Mouse (Mus musculus): ENCODE measurements around the gene Otud5. TPM values are rescaled to one million over a fixed set of nuclear protein-coding genes. Genes with fewer than 3 reads are reported as not detected.

The Otud5 gene
- polyA plus RNA-seq, 1 experiment from 2014 or later = 22.2 TPM

- Histone ChIP-seq H3K27ac (ENCODE audit: low read depth) (no peak overlapping the region), H3K4me2 (ENCODE audit: low read depth, low read length) (no peak overlapping the region), H3K4me3 (ENCODE audit: low read depth, low read length) (no peak overlapping the region), H3K4me1 (ENCODE audit: insufficient read depth) (0 out of 2 replicates have a peak, but pooled peaks cover 5% of the 10 kb centered on the region), H3K9me3 (ENCODE audit: low read length) (no peaks in the 10 kb centered on the region), H3K36me3 (replicated peaks; ENCODE audit: insufficient read depth, low read length) (peaks cover 37% of the 10 kb centered on the region), H3K9ac (replicated peaks) (no peak overlapping the region), H3K27me3 (ENCODE audit: insufficient read depth, low read length) (no peaks in the 10 kb centered on the region)
- ATAC-seq = no peak
- no peak for DNase-seq
- no peak for TF ChIP-seq EP300 (IDR thresholded peaks at IDR 0.05; ENCODE audit: low read depth)
- no peak for TF ChIP-seq CTCF (IDR thresholded peaks at IDR 0.05; ENCODE audit: low read depth)
- 54% methylated on average over 2 of the region's 2 CpGs for WGBS (ENCODE audit: insufficient replicate concordance)
Observed at GRCm38 (mm10) chrX:7868506-7868905, 27.3 kb downstream of the Otud5 start.

GRCm38 (mm10) chrX:7869826-7870225 is 28.7 kb downstream of the Otud5 start:
- 63% methylated on average over 3 of the region's 3 CpGs for WGBS (ENCODE audit: insufficient replicate concordance)
- peaks cover 47% of the 10 kb centered on the region for H3K36me3 ChIP-seq (replicated peaks; ENCODE audit: insufficient read depth, low read length)
- no peak overlapping the region for H3K4me2 ChIP-seq (ENCODE audit: low read depth, low read length)
- 0 out of 2 replicates have a peak, but pooled peaks cover 5% of the 10 kb centered on the region for H3K4me1 ChIP-seq (ENCODE audit: insufficient read depth)
- no peak overlapping the region for H3K9ac ChIP-seq (replicated peaks)
- no peak overlapping the region for H3K27ac ChIP-seq (ENCODE audit: low read depth)
- H3K4me3 ChIP-seq (ENCODE audit: low read depth, low read length) = no peak overlapping the region
- no peaks in the 10 kb centered on the region for H3K27me3 ChIP-seq (ENCODE audit: insufficient read depth, low read length)
- ATAC-seq = no peak
- no peak for DNase-seq
- no peaks in the 10 kb centered on the region for H3K9me3 ChIP-seq (ENCODE audit: low read length)
- no peak for TF ChIP-seq EP300 (IDR thresholded peaks at IDR 0.05; ENCODE audit: low read depth)
- no peak for TF ChIP-seq CTCF (IDR thresholded peaks at IDR 0.05; ENCODE audit: low read depth)

- DNase-seq (peak; percentile 85), ATAC-seq (peak; percentile 96)
- Histone ChIP-seq H3K4me3 (ENCODE audit: low read depth, low read length) (peak within 1 kb of the TSS; percentile 52), H3K9me3 (ENCODE audit: low read length) (no peaks in the 10 kb centered on the region), H3K4me2 (ENCODE audit: low read depth, low read length) (peak within 1 kb of the TSS; percentile 84), H3K27me3 (ENCODE audit: insufficient read depth, low read length) (no peaks in the 10 kb centered on the region), H3K9ac (replicated peaks) (peak within 1 kb of the TSS; percentile 55), H3K4me1 (ENCODE audit: insufficient read depth) (peaks cover 5% of the 10 kb centered on the region; the same call in 1 of the 2 replicates), H3K36me3 (replicated peaks; ENCODE audit: insufficient read depth, low read length) (peaks cover 15% of the 10 kb centered on the region), H3K27ac (ENCODE audit: low read depth) (no peak within 1 kb of the TSS)
- no peak for TF ChIP-seq EP300 (IDR thresholded peaks at IDR 0.05; ENCODE audit: low read depth)
- TF ChIP-seq CTCF (IDR thresholded peaks at IDR 0.05; ENCODE audit: low read depth) = no peak
- WGBS (ENCODE audit: insufficient replicate concordance) = 18% methylated on average over 38 of the region's 38 CpGs
Observed at GRCm38 (mm10) chrX:7878007-7878419, 36.8 kb downstream of the Otud5 start, which contains the start of gene Pim2. TSS of gene Pim2 (plus strand) at chrX:7878262.

GRCm38 (mm10) chrX:7878495-7878894 is 37.3 kb downstream of the Otud5 start:
- H3K9me3 ChIP-seq (ENCODE audit: low read length) = no peaks in the 10 kb centered on the region
- ATAC-seq (peak; percentile 4; the same call in 1 of the 2 replicates), DNase-seq (no peak)
- peak overlapping the region; percentile 55 for H3K9ac ChIP-seq (replicated peaks)
- H3K4me1 ChIP-seq (ENCODE audit: insufficient read depth) = peaks cover 5% of the 10 kb centered on the region; the same call in 1 of the 2 replicates
- H3K4me2 ChIP-seq (ENCODE audit: low read depth, low read length) = peak overlapping the region; percentile 84
- peak overlapping the region; percentile 52 for H3K4me3 ChIP-seq (ENCODE audit: low read depth, low read length)
- TF ChIP-seq EP300 (IDR thresholded peaks at IDR 0.05; ENCODE audit: low read depth) = no peak
- TF ChIP-seq CTCF (IDR thresholded peaks at IDR 0.05; ENCODE audit: low read depth) = no peak
- WGBS (ENCODE audit: insufficient replicate concordance) = 22% methylated on average over 21 of the region's 21 CpGs
- H3K27ac ChIP-seq (ENCODE audit: low read depth) = no peak overlapping the region
- peaks cover 10% of the 10 kb centered on the region for H3K36me3 ChIP-seq (replicated peaks; ENCODE audit: insufficient read depth, low read length)
- H3K27me3 ChIP-seq (ENCODE audit: insufficient read depth, low read length) = no peaks in the 10 kb centered on the region

- DNase-seq (peak; percentile 65), ATAC-seq (no peak)
- H3K9ac ChIP-seq (replicated peaks) = no peak overlapping the region
- peaks cover 7% of the 10 kb centered on the region for H3K4me1 ChIP-seq (ENCODE audit: insufficient read depth)
- peak overlapping the region; percentile 84; the same call in 1 of the 2 replicates for H3K4me2 ChIP-seq (ENCODE audit: low read depth, low read length)
- H3K9me3 ChIP-seq (ENCODE audit: low read length) = no peaks in the 10 kb centered on the region
- no peak overlapping the region for H3K27ac ChIP-seq (ENCODE audit: low read depth)
- H3K27me3 ChIP-seq (ENCODE audit: insufficient read depth, low read length) = no peaks in the 10 kb centered on the region
- no peaks in the 10 kb centered on the region for H3K36me3 ChIP-seq (replicated peaks; ENCODE audit: insufficient read depth, low read length)
- 7% methylated on average over 11 of the region's 11 CpGs for WGBS (ENCODE audit: insufficient replicate concordance)
- no peak overlapping the region for H3K4me3 ChIP-seq (ENCODE audit: low read depth, low read length)
- TF ChIP-seq CTCF (IDR thresholded peaks at IDR 0.05; ENCODE audit: low read depth) (peak; percentile 62), EP300 (IDR thresholded peaks at IDR 0.05; ENCODE audit: low read depth) (no peak)
Observed at GRCm38 (mm10) chrX:7879819-7880218, 38.7 kb downstream of the Otud5 start.

- peak; percentile 80 for DNase-seq
- Histone ChIP-seq H3K4me3 (ENCODE audit: low read depth, low read length) (peak within 1 kb of the TSS; percentile 60), H3K27ac (ENCODE audit: low read depth) (peak within 1 kb of the TSS; percentile 75), H3K4me2 (ENCODE audit: low read depth, low read length) (peak within 1 kb of the TSS; percentile 75), H3K27me3 (ENCODE audit: insufficient read depth, low read length) (no peaks in the 10 kb centered on the region), H3K4me1 (ENCODE audit: insufficient read depth) (peaks cover 8% of the 10 kb centered on the region), H3K9me3 (ENCODE audit: low read length) (no peaks in the 10 kb centered on the region), H3K9ac (replicated peaks) (peak within 1 kb of the TSS; percentile 64), H3K36me3 (replicated peaks; ENCODE audit: insufficient read depth, low read length) (no peaks in the 10 kb centered on the region)
- TF ChIP-seq CTCF (IDR thresholded peaks at IDR 0.05; ENCODE audit: low read depth) (peak; percentile 41), EP300 (IDR thresholded peaks at IDR 0.05; ENCODE audit: low read depth) (no peak)
- peak; percentile 98 for ATAC-seq
- 12% methylated on average over 49 of the region's 49 CpGs for WGBS (ENCODE audit: insufficient replicate concordance)
Observed at GRCm38 (mm10) chrX:7883841-7884567, 42.8 kb downstream of the Otud5 start, which contains the start of gene Slc35a2. TSS of gene Slc35a2 (plus strand) at chrX:7884028.

All from liver, postnatal 0 days (tissue).